Mouse (Mus musculus) embryonic facial prominence, embryonic 10.5 days (tissue): ENCODE measurements around the gene Gale. TPM values are rescaled to one million over a fixed set of nuclear protein-coding genes. Genes with fewer than 3 reads are reported as not detected.

Experiments
- DNase-seq: peaks from one replicate; pipeline ENCODE4 v3.0.0-alpha.2; 2017; ENCODE audit warnings: low spot score
- H3K27ac ChIP-seq: fragments of 300-500 bp; sonication (generic); replicated peaks from 2 replicates; pipeline ENCODE4 v1.5.1; 2016; ENCODE audit warnings: mild to moderate bottlenecking
- H3K27me3 ChIP-seq: fragments of 300-500 bp; sonication (generic); replicated peaks from 2 replicates; pipeline ENCODE4 v1.6.1; 2016; ENCODE audit warnings: low read depth, mild to moderate bottlenecking; ENCODE audit not compliant: poor library complexity, severe bottlenecking
- H3K36me3 ChIP-seq: fragments of 300-500 bp; sonication (generic); replicated peaks from 2 replicates; pipeline ENCODE4 v1.6.1; 2016; ENCODE audit warnings: mild to moderate bottlenecking, moderate library complexity
- H3K4me1 ChIP-seq: fragments of 300-500 bp; sonication (generic); 2 replicates; pipeline ENCODE4 v1.6.1; 2016
- H3K4me3 ChIP-seq: fragments of 300-500 bp; sonication (generic); 2 replicates; pipeline ENCODE4 v1.5.1; 2016; ENCODE audit warnings: mild to moderate bottlenecking, moderate library complexity
- H3K9me3 ChIP-seq: fragments of 300-500 bp; sonication (generic); 2 replicates; pipeline ENCODE4 v1.6.1; 2016; ENCODE audit warnings: mild to moderate bottlenecking
- WGBS: fragments of 180-500 bp; shearing (Covaris S2); methylation state at CpG from one replicate; pipeline ENCODE4 v1.1.7; 2016; 5-methylcytosine and 5-hydroxymethylcytosine counted together
- polyA plus RNA-seq: library from polyadenylated mRNA; unstranded; fragments of >200 nt; fragmentation: Nextera tagmentation; extraction: Ambion mirVana; gene quantifications from 2 replicates; pipeline ENCODE4 v1.2.1, GENCODE M21; 2016

Gale gene
- polyA plus RNA-seq, 1 experiment from 2014 or later, result 39.7 TPM

DNA sequence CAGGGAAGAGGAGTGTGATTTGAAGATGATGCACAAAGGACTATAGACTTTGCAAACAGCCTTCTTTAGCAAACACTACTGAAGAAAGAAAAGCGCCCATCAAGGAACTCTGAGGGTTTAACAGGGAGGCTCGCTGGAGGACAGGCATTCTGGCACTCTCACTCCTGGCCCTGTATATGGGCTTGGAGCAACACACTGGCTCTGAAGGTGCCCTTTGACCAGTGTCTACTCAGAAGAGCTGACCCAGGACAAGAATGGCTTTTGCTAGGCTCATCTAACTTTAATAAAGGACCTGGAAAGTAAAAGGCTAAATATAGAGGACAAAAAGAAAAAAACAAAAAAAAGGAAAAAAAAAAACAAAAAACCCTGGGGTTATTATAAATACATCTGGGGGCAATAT is 41.4 kb downstream of the Gale start:
- H3K4me1 ChIP-seq, result no peaks in the 10 kb centered on the region
- H3K27me3 ChIP-seq, result no peaks in the 10 kb centered on the region
- peaks cover 90% of the 10 kb centered on the region for H3K36me3 ChIP-seq
- no peak overlapping the region for H3K27ac ChIP-seq
- no peak overlapping the region for H3K4me3 ChIP-seq
- no peaks in the 10 kb centered on the region for H3K9me3 ChIP-seq
- no peak for DNase-seq
- 87% methylated on average over 2 of the region's 2 CpGs for WGBS

DNA sequence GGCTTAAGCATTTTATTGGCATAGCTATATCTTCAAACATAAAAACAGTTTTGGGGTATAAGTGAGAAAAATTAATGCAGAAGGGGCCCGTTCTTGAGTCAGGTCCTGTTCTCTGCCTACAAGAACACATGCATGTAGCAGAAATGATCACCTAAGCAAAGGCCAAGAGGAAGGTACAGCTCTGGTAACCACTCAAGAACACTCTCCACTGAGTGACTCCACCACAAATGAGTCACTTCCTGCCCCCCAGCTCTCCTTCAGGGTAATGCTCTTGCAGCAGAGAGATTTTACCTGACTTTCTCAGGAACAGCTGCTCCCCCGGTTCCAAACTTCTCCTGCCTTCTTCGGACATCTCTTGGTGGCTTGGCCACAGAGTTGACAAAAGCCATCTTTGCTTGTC is 43.3 kb downstream of the Gale start:
- no peaks in the 10 kb centered on the region for H3K4me1 ChIP-seq
- H3K9me3 ChIP-seq, result no peaks in the 10 kb centered on the region
- H3K27me3 ChIP-seq, result no peaks in the 10 kb centered on the region
- H3K27ac ChIP-seq, result no peak overlapping the region
- no peak overlapping the region for H3K4me3 ChIP-seq
- 92% methylated on average over 3 of the region's 3 CpGs for WGBS
- DNase-seq, result no peak
- H3K36me3 ChIP-seq, result peaks cover 99% of the 10 kb centered on the region

DNA sequence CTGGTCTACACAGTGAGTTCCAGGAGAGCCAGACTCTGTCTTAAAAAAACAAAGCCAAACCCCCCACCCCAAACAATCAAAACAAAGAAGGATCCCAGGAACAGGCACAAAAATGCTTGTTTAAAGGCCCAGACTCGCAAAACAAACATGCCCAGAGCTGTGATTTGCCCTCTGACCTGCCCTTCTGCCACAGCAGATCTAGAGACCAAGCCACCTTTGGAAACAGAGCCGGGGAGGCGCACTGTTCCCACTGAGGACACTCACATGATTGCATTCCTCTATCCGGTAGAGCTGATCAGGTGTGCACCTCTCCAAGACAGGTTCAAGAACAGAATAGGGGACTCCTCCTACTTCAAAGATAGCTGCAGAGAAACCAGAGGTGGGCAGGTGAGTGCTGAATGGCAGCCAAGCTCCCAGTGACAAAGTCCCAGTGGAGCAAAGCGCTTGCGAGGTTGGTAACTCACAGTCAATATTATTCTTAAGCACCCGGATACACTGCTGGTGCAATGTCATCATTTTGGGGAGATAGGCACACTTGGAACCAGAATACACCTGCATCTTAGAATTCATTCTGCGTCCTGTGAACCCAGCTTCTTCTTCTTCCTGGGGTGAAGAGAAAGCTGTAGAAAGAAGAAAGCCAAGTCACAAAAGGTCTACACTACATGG is 45.4 kb downstream of the Gale start:
- Histone ChIP-seq H3K27me3 (no peaks in the 10 kb centered on the region), H3K27ac (no peak overlapping the region), H3K36me3 (peaks cover 97% of the 10 kb centered on the region), H3K9me3 (no peaks in the 10 kb centered on the region), H3K4me3 (no peak overlapping the region), H3K4me1 (no peaks in the 10 kb centered on the region)
- DNase-seq, result no peak
- 82% methylated on average over 8 of the region's 8 CpGs for WGBS

DNA sequence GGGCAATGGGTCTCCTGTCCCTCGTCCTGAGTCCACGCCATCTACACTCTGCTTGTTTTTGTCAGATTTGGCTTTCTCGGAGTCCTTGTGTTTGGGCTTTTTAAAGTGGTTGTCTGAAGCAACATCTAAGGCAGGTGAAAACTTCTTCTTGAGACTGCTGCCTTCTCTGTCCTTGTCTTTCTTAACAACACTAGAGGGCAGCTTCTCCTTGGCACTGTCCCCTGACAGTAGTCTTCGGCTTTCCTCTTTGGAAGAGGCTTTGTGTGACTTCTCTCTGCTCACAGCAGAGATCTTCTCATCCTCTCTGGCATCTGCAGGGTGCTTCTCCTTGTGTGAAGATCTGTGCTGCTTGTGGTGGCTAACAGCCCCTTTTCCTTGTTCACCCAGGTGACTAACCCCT is 47.1 kb downstream of the Gale start:
- no peak overlapping the region for H3K27ac ChIP-seq
- H3K4me1 ChIP-seq, result no peaks in the 10 kb centered on the region
- no peak for DNase-seq
- H3K27me3 ChIP-seq, result no peaks in the 10 kb centered on the region
- WGBS, result 93% methylated on average over 4 of the region's 4 CpGs
- peaks cover 84% of the 10 kb centered on the region for H3K36me3 ChIP-seq
- H3K9me3 ChIP-seq, result no peaks in the 10 kb centered on the region
- H3K4me3 ChIP-seq, result no peak overlapping the region

DNA sequence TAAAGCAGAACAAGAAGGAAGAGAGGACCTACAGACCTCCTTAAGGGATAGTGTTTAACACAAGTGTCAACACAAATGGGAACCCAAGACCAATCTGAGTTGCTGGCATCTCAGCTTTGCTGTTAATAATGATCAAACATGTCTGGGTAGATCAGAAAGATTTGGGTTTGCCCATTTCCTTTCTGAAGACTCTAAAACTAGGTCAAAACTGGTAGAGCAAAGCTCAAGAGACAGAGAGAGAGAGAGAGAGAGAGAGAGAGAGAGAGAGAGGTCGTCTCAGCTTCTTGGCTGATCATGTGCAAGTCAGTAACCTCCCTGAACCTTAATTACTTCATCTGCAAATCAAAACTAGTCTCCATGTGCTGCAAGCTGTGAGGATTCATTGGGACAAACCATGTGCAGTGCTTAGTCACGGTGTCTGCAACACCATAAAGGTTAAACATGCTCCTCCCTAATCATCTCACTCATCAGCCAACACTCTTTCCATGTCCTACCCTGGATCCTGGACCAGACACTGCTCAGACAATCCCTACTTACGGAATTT is 52.6 kb downstream of the Gale start:
- no peak for DNase-seq
- Histone ChIP-seq H3K27me3 (no peaks in the 10 kb centered on the region), H3K4me3 (no peak overlapping the region), H3K4me1 (peaks cover 16% of the 10 kb centered on the region), H3K9me3 (no peaks in the 10 kb centered on the region), H3K27ac (no peak overlapping the region), H3K36me3 (peaks cover 47% of the 10 kb centered on the region)
- 89% methylated on average over 3 of the region's 3 CpGs for WGBS

Other genes starting within 250 kb of the Gale start
- gene Il22ra1, start 235.6 kb upstream of the Gale start, polyA plus RNA-seq, result 0.07 TPM in 1 of 2 replicates, not detected in the other
- not detected in 2 replicates for gene Myom3, start 204.0 kb upstream of the Gale start, polyA plus RNA-seq
- gene Srsf10, start 108.0 kb upstream of the Gale start, polyA plus RNA-seq, result 377 and 383 TPM in 2 replicates
- 177 and 186 TPM in 2 replicates for gene Pnrc2, start 89.9 kb upstream of the Gale start, polyA plus RNA-seq
- gene Cnr2, start 68.3 kb upstream of the Gale start, polyA plus RNA-seq, result 0.15 and 0.43 TPM in 2 replicates
- 45.4 and 46.8 TPM in 2 replicates for gene Fuca1, start 43.0 kb upstream of the Gale start, polyA plus RNA-seq
- 64.3 and 68.6 TPM in 2 replicates for gene Hmgcl, start 17.3 kb upstream of the Gale start, polyA plus RNA-seq
- gene Lypla2, start 8.9 kb downstream of the Gale start, polyA plus RNA-seq, result 207 and 217 TPM in 2 replicates
- gene Pithd1, start 23.5 kb downstream of the Gale start, polyA plus RNA-seq, result 66.2 and 72.8 TPM in 2 replicates
- gene Eloa, start 58.0 kb downstream of the Gale start, polyA plus RNA-seq, result 35.0 and 37.5 TPM in 2 replicates
- 516 and 527 TPM in 2 replicates for gene Rpl11, start 89.7 kb downstream of the Gale start, polyA plus RNA-seq
- gene Id3, start 179.8 kb downstream of the Gale start, polyA plus RNA-seq, result 593 and 611 TPM in 2 replicates
- 6.2 TPM in 2 replicates for gene E2f2, start 208.7 kb downstream of the Gale start, polyA plus RNA-seq
- 4.2 and 5.3 TPM in 2 replicates for gene Asap3, start 242.6 kb downstream of the Gale start, polyA plus RNA-seq